Mouse (Mus musculus): Measurements from ENCODE around the gene Elp4. TPM values are rescaled to one million over a fixed set of nuclear protein-coding genes. Genes with fewer than 3 reads are reported as not detected.

Gene Elp4
- polyA plus RNA-seq, 1 experiment from 2014 or later: 27.2 TPM

DNA sequence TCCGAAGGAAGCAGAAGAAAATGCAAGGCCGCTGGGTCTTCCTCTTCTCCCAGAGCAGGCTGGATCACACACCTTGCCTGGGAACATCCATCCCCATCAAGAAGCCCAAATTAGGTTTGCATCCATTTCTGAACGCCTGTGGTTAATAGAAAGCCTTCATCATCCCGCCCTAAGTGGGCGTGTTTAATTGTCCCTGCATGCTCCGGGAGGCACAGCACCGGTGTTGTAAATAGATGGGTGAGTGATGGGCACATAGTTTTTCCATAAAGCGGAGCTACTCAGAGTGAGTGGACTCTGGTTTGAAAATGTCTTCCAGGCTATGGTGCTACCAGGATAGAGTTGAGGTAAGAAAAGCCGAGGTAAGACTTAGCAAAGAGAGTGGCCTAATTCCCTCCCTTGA is 245.0 kb downstream of the Elp4 start:
- no peak for DNase-seq (ENCODE audit: low spot score)

DNA sequence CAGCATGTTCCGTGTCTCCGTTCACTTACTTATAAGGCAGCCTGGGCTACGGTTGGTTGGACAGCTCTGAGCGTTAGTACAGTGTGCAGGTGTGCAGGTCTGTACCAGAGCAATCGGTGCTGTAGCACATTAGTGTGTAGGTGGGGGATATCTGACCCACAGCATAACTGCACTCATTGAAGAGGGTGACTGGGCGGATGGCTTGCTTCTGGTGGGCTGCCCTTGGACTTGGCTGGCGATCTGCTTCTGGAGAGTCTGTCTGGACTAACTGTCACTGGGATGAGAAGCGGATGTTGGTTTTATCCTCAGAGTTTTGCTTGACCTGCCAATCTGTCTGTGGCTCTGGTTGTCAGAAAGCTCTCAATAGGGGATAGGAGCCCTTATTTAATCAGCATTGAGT is 247.9 kb downstream of the Elp4 start:
- no peak for DNase-seq (ENCODE audit: low spot score)

Other genes starting within 250 kb of the Elp4 start
- gene Pax6, start 235.7 kb downstream of the Elp4 start, polyA plus RNA-seq (2015; fragmentation: Nextera tagmentation; extraction: Ambion mirVana): 0.09 TPM in 1 of 2 replicates, not detected in the other
- 154 and 166 TPM in 2 replicates for gene Immp1l, start 74 bp upstream of the Elp4 start, polyA plus RNA-seq (2015; fragmentation: Nextera tagmentation; extraction: Ambion mirVana)
- 58.6 and 58.7 TPM in 2 replicates for gene Dnajc24, start 99.0 kb upstream of the Elp4 start, polyA plus RNA-seq (2015; fragmentation: Nextera tagmentation; extraction: Ambion mirVana)